Mouse (Mus musculus) liver, embryonic 16.5 days (tissue): ENCODE results near the gene Wdfy3. TPM values are rescaled to one million over a fixed set of nuclear protein-coding genes. Genes with fewer than 3 reads are reported as not detected.
"Not testable (repeated sequence)": the region's sequence is repeated elsewhere in the genome, so short reads cannot be mapped to it uniquely, and the experiment has no call there.

Experiments
- ATAC-seq: fragments of 200-750 bp; cut with Nextera tagmentation; 2 replicates; pipeline ENCODE4 v1.8.0; 2017; ENCODE audit warnings: low read depth, mild to moderate bottlenecking, moderate number of reproducible peaks, moderate library complexity
- H3K27ac ChIP-seq: fragments of 300-500 bp; sonication (generic); 2 replicates; pipeline ENCODE4 v1.5.1; 2014; ENCODE audit warnings: mild to moderate bottlenecking, low read length
- H3K27me3 ChIP-seq: fragments of 300-500 bp; sonication (generic); 2 replicates; pipeline ENCODE4 v1.6.1; 2014; ENCODE audit warnings: low read depth, low read length, mixed read lengths; ENCODE audit not compliant: control insufficient read depth, insufficient read depth
- H3K36me3 ChIP-seq: fragments of 300-500 bp; sonication (generic); 2 replicates; pipeline ENCODE4 v1.6.1; 2014; ENCODE audit warnings: mild to moderate bottlenecking; ENCODE audit not compliant: control insufficient read depth, insufficient read depth
- H3K4me1 ChIP-seq: fragments of 300-500 bp; sonication (generic); 2 replicates; pipeline ENCODE4 v1.6.1; 2014; ENCODE audit warnings: low read depth, low read length, mixed read lengths; ENCODE audit not compliant: control insufficient read depth
- H3K4me2 ChIP-seq: fragments of 300-500 bp; sonication (generic); 2 replicates; pipeline ENCODE4 v1.6.1; 2014; ENCODE audit warnings: low read depth, low read length, mixed read lengths
- H3K4me3 ChIP-seq: fragments of 300-500 bp; sonication (generic); 2 replicates; pipeline ENCODE4 v1.5.1; 2014; ENCODE audit warnings: low read depth, mild to moderate bottlenecking, low read length
- H3K9ac ChIP-seq: fragments of 300-500 bp; sonication (generic); 2 replicates; pipeline ENCODE4 v1.6.1; 2014; ENCODE audit warnings: low read depth, low read length
- H3K9me3 ChIP-seq: fragments of 300-500 bp; sonication (generic); replicated peaks from 2 replicates; pipeline ENCODE4 v1.6.1; 2016; ENCODE audit warnings: low read length; ENCODE audit not compliant: control insufficient read depth
- WGBS: fragments of 180-500 bp; shearing (Covaris S2); extraction: QIAGEN DNeasy Blood & Tissue Kit; methylation state at CpG from one replicate; pipeline ENCODE4 v1.1.7; 2014; ENCODE audit not compliant: insufficient replicate concordance; 5-methylcytosine and 5-hydroxymethylcytosine counted together
- polyA plus RNA-seq: library from polyadenylated mRNA; unstranded; fragments of >200 nt; fragmentation: Nextera tagmentation; extraction: Ambion mirVana; gene quantifications from 2 replicates; pipeline ENCODE4 v1.2.1, GENCODE M21; 2015

Wdfy3 gene
- polyA plus RNA-seq, 1 experiment from 2014 or later, result 4.4 TPM

GRCm38 (mm10) chr5:101972594-101972993, 97.1 kb downstream of the Wdfy3 start:
- not testable (repeated sequence) for H3K27me3 ChIP-seq, ATAC-seq, H3K36me3 ChIP-seq, H3K4me2 ChIP-seq, H3K4me3 ChIP-seq, H3K9me3 ChIP-seq, H3K9ac ChIP-seq, H3K27ac ChIP-seq
- WGBS, result 56% methylated on average over 4 of the region's 4 CpGs
- peaks cover 15% of the 10 kb centered on the region for H3K4me1 ChIP-seq

DNA sequence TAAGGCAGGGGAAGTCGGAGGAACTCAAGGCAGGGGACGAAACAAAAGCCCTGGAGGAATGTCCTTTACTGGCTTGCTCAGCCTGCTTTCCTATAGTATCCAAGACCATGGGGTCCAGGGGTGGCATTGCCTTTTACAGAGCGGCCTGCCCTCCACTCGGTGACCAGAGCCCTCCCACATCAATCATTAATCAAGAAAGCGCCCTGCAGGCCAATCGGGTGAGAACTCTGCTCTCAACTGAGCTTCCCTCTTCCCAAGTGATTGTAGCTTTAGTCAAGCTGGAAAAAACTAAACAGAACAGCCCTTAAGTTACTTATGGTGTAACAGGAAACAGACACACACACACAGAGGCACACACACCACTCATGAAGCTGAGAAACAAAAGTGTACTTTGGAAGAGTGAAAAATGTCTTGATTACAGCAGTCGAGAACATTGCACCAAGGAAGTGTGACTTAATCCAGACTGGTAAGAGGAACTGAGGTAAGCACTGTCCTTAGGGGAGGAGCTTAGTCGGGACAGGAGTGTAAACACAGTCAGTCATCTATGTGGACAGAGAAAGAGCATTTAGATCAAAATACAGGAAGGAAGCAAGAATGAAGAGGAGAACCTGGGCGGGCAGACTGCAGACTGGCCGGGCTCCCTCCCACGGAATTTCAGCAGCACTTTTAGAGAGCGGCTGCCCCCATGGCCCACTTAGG, 101.4 kb downstream of the Wdfy3 start:
- Histone ChIP-seq H3K4me2 (peak overlapping the region; percentile 30), H3K9me3 (no peaks in the 10 kb centered on the region), H3K36me3 (no peaks in the 10 kb centered on the region; the same call in 1 of the 2 replicates), H3K27ac (peak overlapping the region; percentile 71), H3K4me3 (no peak overlapping the region), H3K9ac (no peak overlapping the region), H3K27me3 (no peaks in the 10 kb centered on the region), H3K4me1 (peaks cover 15% of the 10 kb centered on the region)
- 22% methylated on average over 12 of the region's 12 CpGs for WGBS
- ATAC-seq, result peak; percentile 77

GRCm38 (mm10) chr5:101967832-101968152, 101.9 kb downstream of the Wdfy3 start:
- H3K4me2 ChIP-seq, result 0 out of 2 replicates have a peak overlapping the region, but pooled peaks have one; percentile 30
- peak overlapping the region; percentile 71 for H3K27ac ChIP-seq
- no peak overlapping the region for H3K4me3 ChIP-seq
- no peak for ATAC-seq
- WGBS, result 42% methylated on average over 2 of the region's 2 CpGs
- H3K36me3 ChIP-seq, result no peaks in the 10 kb centered on the region; the same call in 1 of the 2 replicates
- H3K27me3 ChIP-seq, result no peaks in the 10 kb centered on the region
- H3K9me3 ChIP-seq, result no peaks in the 10 kb centered on the region
- peaks cover 15% of the 10 kb centered on the region for H3K4me1 ChIP-seq
- no peak overlapping the region for H3K9ac ChIP-seq

DNA sequence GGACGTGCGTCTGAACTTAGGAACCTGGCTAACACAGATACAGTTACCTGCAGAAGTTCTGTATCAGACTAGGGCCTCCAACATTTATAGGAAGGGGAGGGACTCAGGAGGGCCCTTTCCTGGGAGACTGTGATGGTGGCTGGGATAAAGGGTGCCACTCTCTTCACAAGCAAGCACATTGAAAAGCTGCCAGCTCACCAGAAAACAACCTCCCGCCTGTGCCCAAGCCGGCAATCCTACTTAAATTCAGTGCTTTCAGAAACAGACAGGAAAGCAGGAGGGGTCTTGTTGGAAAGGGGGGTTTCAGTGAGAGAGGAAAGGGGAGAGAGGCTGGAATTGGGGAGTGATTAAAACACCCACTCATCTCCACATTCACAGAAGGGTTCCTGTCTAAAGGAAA, 106.9 kb downstream of the Wdfy3 start:
- H3K36me3 ChIP-seq, result peaks cover 10% of the 10 kb centered on the region
- no peaks in the 10 kb centered on the region for H3K9me3 ChIP-seq
- ATAC-seq, result no peak
- no peak overlapping the region for H3K9ac ChIP-seq
- no peak overlapping the region for H3K27ac ChIP-seq
- H3K4me1 ChIP-seq, result 0 out of 2 replicates have a peak, but pooled peaks cover under 1% of the 10 kb centered on the region
- H3K4me2 ChIP-seq, result no peak overlapping the region
- no peaks in the 10 kb centered on the region for H3K27me3 ChIP-seq
- 76% methylated on average over 4 of the region's 4 CpGs for WGBS
- no peak overlapping the region for H3K4me3 ChIP-seq

DNA sequence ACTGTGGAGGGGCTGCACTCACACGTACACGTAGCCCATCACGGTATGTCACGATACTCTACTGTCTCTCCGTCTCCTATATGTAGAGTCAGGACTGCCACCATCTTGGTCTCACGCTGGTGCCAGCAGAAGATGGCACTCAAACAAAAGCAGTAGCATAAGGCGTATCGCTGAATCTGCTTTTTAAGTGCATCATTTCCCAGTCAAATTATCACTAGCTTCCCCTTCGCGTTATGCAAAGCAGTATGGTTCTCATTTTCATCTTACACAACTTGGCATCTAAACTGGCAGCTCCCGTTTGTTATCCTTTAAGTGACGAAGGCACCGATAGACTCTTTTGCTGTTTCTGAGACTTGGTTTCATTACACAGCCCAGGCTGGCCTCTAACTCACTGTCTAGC, 110.4 kb downstream of the Wdfy3 start:
- H3K9me3 ChIP-seq, result no peaks in the 10 kb centered on the region
- no peaks in the 10 kb centered on the region for H3K27me3 ChIP-seq
- H3K27ac ChIP-seq, result no peak overlapping the region
- H3K36me3 ChIP-seq, result peaks cover 10% of the 10 kb centered on the region
- H3K4me1 ChIP-seq, result no peaks in the 10 kb centered on the region
- H3K4me3 ChIP-seq, result no peak overlapping the region
- no peak overlapping the region for H3K9ac ChIP-seq
- no peak overlapping the region for H3K4me2 ChIP-seq
- WGBS, result 86% methylated on average over 13 of the region's 13 CpGs
- no peak for ATAC-seq

DNA sequence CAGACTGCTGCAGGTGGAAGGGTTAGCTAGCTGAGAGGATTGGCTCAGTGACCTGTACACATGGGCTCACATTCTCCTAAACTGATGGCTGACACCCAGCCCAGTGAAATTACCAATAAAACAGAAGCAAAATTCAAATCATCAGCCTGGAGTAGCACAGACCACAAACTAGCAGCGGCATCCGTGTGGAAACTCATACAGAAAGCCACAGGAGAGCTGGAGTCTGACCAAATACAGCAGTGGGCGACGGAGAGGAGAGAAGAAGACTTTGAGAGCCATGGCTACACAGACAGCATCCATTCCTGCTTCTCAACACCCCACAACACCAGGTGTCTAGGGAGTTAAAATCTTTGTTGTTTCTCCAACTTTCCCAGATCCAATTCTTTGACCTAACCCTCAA, 110.8 kb downstream of the Wdfy3 start:
- Histone ChIP-seq H3K4me1 (no peaks in the 10 kb centered on the region), H3K9me3 (no peaks in the 10 kb centered on the region), H3K27ac (no peak overlapping the region), H3K4me3 (no peak overlapping the region), H3K9ac (no peak overlapping the region), H3K27me3 (no peaks in the 10 kb centered on the region), H3K4me2 (no peak overlapping the region), H3K36me3 (peaks cover 10% of the 10 kb centered on the region)
- WGBS, result 89% methylated on average over 4 of the region's 4 CpGs
- no peak for ATAC-seq

DNA sequence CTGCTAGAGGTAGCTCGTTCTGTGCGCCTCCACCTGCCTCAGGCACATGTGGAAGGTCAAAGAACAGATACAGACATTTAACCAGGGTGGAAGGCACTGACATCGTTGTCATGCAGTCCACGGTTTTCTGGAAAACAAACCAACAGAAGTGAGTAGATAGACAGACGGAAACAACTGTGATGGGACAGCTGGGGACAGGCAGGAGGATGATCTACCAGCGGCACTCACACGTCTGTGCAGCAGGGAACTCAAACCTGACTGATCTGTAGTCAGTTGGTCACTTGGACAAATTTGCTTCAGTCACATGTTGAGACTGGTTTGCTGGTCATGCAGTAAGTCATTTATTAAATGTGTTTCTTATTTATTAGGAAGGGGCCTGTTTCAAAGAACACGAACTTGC, 112.3 kb downstream of the Wdfy3 start:
- no peak overlapping the region for H3K4me2 ChIP-seq
- H3K36me3 ChIP-seq, result peaks cover 10% of the 10 kb centered on the region
- H3K9ac ChIP-seq, result no peak overlapping the region
- ATAC-seq, result no peak
- H3K4me1 ChIP-seq, result no peaks in the 10 kb centered on the region
- no peak overlapping the region for H3K4me3 ChIP-seq
- 70% methylated on average over 8 of the region's 8 CpGs for WGBS
- no peaks in the 10 kb centered on the region for H3K27me3 ChIP-seq
- H3K9me3 ChIP-seq, result no peaks in the 10 kb centered on the region
- H3K27ac ChIP-seq, result no peak overlapping the region

- no peak for ATAC-seq
- WGBS, result 77% methylated on average over 16 of the region's 16 CpGs
These were observed 115.1 kb downstream of the Wdfy3 start for GRCm38 (mm10) chr5:101954393-101955340.

DNA sequence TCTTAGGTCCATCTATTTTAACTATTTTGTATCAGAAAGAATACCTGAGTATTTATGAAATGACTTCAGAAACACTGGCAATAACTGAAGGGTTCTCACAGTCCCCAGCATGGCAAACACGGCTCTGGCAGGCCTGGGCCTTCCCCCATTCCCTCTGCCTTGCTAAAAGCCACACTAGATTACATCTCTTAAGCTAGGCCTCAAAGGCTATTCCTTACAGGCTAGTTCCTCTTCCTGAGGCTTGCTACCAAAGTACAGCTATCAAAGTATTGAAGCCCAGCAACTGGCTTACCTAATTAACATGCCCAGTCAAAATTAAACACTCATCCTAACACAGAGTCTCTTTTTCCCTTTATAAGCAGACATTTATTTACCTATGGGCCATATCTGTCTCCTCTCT, 117.8 kb downstream of the Wdfy3 start:
- Histone ChIP-seq H3K36me3 (peaks cover 6% of the 10 kb centered on the region), H3K27me3 (no peaks in the 10 kb centered on the region), H3K4me1 (no peaks in the 10 kb centered on the region), H3K4me2 (no peak overlapping the region), H3K9me3 (no peaks in the 10 kb centered on the region), H3K27ac (no peak overlapping the region), H3K9ac (no peak overlapping the region), H3K4me3 (no peak overlapping the region)
- 46% methylated on average over 1 of the region's 1 CpGs for WGBS
- no peak for ATAC-seq

More at GRCm38 (mm10) chr5:101954393-101955340, 115.1 kb downstream of the Wdfy3 start:
- no peaks in the 10 kb centered on the region for H3K27me3 ChIP-seq
- no peak overlapping the region for H3K27ac ChIP-seq
- no peaks in the 10 kb centered on the region for H3K9me3 ChIP-seq
- no peaks in the 10 kb centered on the region for H3K4me1 ChIP-seq
- no peak overlapping the region for H3K4me2 ChIP-seq
- H3K36me3 ChIP-seq, result peaks cover 2% of the 10 kb centered on the region
- H3K9ac ChIP-seq, result no peak overlapping the region
- H3K4me3 ChIP-seq, result no peak overlapping the region
